Mouse (Mus musculus) lung, postnatal 0 days (tissue): ENCODE measurements around the gene Rxrg.

Source experiments
- CTCF ChIP-seq: IDR thresholded peaks from 2 replicates; pipeline ENCODE4 v1.5.1; 2016; ENCODE audit warnings: antibody characterized with exemption, mild to moderate bottlenecking
- EP300 ChIP-seq: IDR thresholded peaks from 2 replicates; pipeline ENCODE4 v1.6.1; 2016; ENCODE audit warnings: antibody characterized with exemption, mild to moderate bottlenecking, control low read depth

GRCm38 (mm10) chr1:167598255-167599081 lies at the start of gene Rxrg:
- no peak for TF ChIP-seq EP300
- TF ChIP-seq CTCF: peak; percentile 24
